Mouse (Mus musculus): ENCODE results near the gene Inhba.

DNA sequence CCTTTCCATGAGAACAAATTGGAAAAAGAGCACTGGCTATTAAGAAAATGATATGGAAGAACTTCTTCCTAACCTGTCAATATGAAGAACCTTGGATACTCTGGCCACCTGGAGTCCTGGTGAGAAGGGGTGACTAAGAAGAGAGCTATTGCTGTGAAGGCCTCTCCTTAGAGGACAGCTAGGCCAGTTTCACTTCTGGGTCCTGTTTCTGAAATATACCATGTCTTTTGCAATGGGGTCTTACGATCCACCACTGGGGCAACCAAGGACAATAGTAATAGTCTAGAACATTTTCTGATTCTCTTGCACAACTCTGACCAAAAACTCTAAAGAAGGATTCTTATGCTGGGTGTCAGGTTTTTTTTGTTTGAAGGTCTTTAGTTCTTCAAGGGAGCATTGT lies 35.1 kb upstream of the Inhba start:
- TF ChIP-seq TAL1 (IDR thresholded peaks at IDR 0.05; ENCODE audit: low read length) = no peak
- TF ChIP-seq GATA1 (IDR thresholded peaks at IDR 0.05; ENCODE audit: low read length) = no peak

Measured in erythroblast, embryonic 14.5 days (primary cell).